Mouse (Mus musculus): Measurements from ENCODE around the gene Aoc2. TPM values are rescaled to one million over a fixed set of nuclear protein-coding genes. Genes with fewer than 3 reads are reported as not detected.
A peak's percentile ranks its signal among the peaks of the same experiment; 100 is the strongest.

Gene Aoc2
- 2.9 and 3.1 TPM in 2 replicates for polyA plus RNA-seq (2016; fragmentation: Nextera tagmentation; extraction: Ambion mirVana)

GRCm38 (mm10) chr11:101324763-101325162 lies at the start of gene Aoc2:
Gene Aoc2 (plus strand): TSS chr11:101325063.
- H3K27me3 ChIP-seq, result no peaks in the 10 kb centered on the region
- H3K9me3 ChIP-seq, result no peaks in the 10 kb centered on the region
- H3K36me3 ChIP-seq (replicated peaks), result peaks cover 67% of the 10 kb centered on the region
- no peak within 1 kb of the TSS for H3K4me2 ChIP-seq
- 95% methylated on average over 5 of the region's 5 CpGs for WGBS
- H3K4me1 ChIP-seq, result no peaks in the 10 kb centered on the region
- H3K9ac ChIP-seq, result no peak within 1 kb of the TSS
- no peak within 1 kb of the TSS for H3K27ac ChIP-seq
- no peak for ATAC-seq (ENCODE audit: low FRiP score)
- H3K4me3 ChIP-seq (replicated peaks), result no peak within 1 kb of the TSS

GRCm38 (mm10) chr11:101275309-101275708 lies 49.6 kb upstream of the Aoc2 start:
- Histone ChIP-seq H3K27me3 (peaks cover 15% of the 10 kb centered on the region), H3K27ac (0 out of 2 replicates have a peak overlapping the region, but pooled peaks have one; percentile 15), H3K9me3 (no peaks in the 10 kb centered on the region), H3K4me1 (peaks cover 29% of the 10 kb centered on the region), H3K9ac (no peak overlapping the region), H3K36me3 (replicated peaks) (no peaks in the 10 kb centered on the region), H3K4me2 (no peak overlapping the region), H3K4me3 (replicated peaks) (no peak overlapping the region)
- 72% methylated on average over 4 of the region's 4 CpGs for WGBS
- no peak for ATAC-seq (ENCODE audit: low FRiP score)

GRCm38 (mm10) chr11:101276319-101277070 lies 48.4 kb upstream of the Aoc2 start:
- Histone ChIP-seq H3K27me3 (peaks cover 26% of the 10 kb centered on the region), H3K4me1 (peaks cover 29% of the 10 kb centered on the region), H3K4me3 (replicated peaks) (no peak overlapping the region), H3K27ac (no peak overlapping the region), H3K4me2 (peak overlapping the region; percentile 17), H3K9me3 (no peaks in the 10 kb centered on the region), H3K9ac (no peak overlapping the region), H3K36me3 (replicated peaks) (no peaks in the 10 kb centered on the region)
- 24% methylated on average over 27 of the region's 27 CpGs for WGBS
- ATAC-seq (ENCODE audit: low FRiP score), result no peak

GRCm38 (mm10) chr11:101277381-101278222 lies 47.3 kb upstream of the Aoc2 start:
- H3K9me3 ChIP-seq, result no peaks in the 10 kb centered on the region
- 84% methylated on average over 12 of the region's 12 CpGs for WGBS
- peak overlapping the region; percentile 77 for H3K4me2 ChIP-seq
- H3K9ac ChIP-seq, result peak overlapping the region; percentile 76
- ATAC-seq (ENCODE audit: low FRiP score), result no peak
- peaks cover 29% of the 10 kb centered on the region for H3K27me3 ChIP-seq
- H3K4me3 ChIP-seq (replicated peaks), result peak overlapping the region; percentile 76
- no peaks in the 10 kb centered on the region for H3K36me3 ChIP-seq (replicated peaks)
- no peak overlapping the region for H3K27ac ChIP-seq
- H3K4me1 ChIP-seq, result peaks cover 29% of the 10 kb centered on the region

GRCm38 (mm10) chr11:101278223-101279192 lies 46.4 kb upstream of the Aoc2 start, which contains the start of the genes Cntd1 and Coa3:
Gene Cntd1 (plus strand): TSS chr11:101279012.
Gene Coa3 (minus strand): TSS chr11:101279114.
- peak; percentile 95 for ATAC-seq (ENCODE audit: low FRiP score)
- H3K36me3 ChIP-seq (replicated peaks), result no peaks in the 10 kb centered on the region
- peak within 1 kb of the TSS; percentile 56; the same call in 1 of the 2 replicates for H3K27ac ChIP-seq
- H3K27me3 ChIP-seq, result peaks cover 29% of the 10 kb centered on the region
- peak within 1 kb of the TSS; percentile 76 for H3K4me3 ChIP-seq (replicated peaks)
- no peaks in the 10 kb centered on the region for H3K9me3 ChIP-seq
- H3K9ac ChIP-seq, result peak within 1 kb of the TSS; percentile 76
- 11% methylated on average over 45 of the region's 45 CpGs for WGBS
- peaks cover 37% of the 10 kb centered on the region for H3K4me1 ChIP-seq
- peak within 1 kb of the TSS; percentile 77 for H3K4me2 ChIP-seq

GRCm38 (mm10) chr11:101279193-101279569 lies 45.7 kb upstream of the Aoc2 start:
- H3K9me3 ChIP-seq, result no peaks in the 10 kb centered on the region
- H3K36me3 ChIP-seq (replicated peaks), result no peaks in the 10 kb centered on the region
- H3K4me1 ChIP-seq, result peaks cover 38% of the 10 kb centered on the region
- no peak overlapping the region for H3K27ac ChIP-seq
- peak overlapping the region; percentile 76 for H3K4me3 ChIP-seq (replicated peaks)
- H3K4me2 ChIP-seq, result peak overlapping the region; percentile 77
- peaks cover 29% of the 10 kb centered on the region for H3K27me3 ChIP-seq
- H3K9ac ChIP-seq, result no peak overlapping the region
- WGBS, result 63% methylated on average over 14 of the region's 14 CpGs
- peak; percentile 18; the same call in 1 of the 2 replicates for ATAC-seq (ENCODE audit: low FRiP score)

GRCm38 (mm10) chr11:101280837-101281236 lies 44.0 kb upstream of the Aoc2 start:
- Histone ChIP-seq H3K27me3 (peaks cover 29% of the 10 kb centered on the region), H3K27ac (no peak overlapping the region), H3K9ac (no peak overlapping the region), H3K9me3 (no peaks in the 10 kb centered on the region), H3K4me3 (replicated peaks) (no peak overlapping the region), H3K36me3 (replicated peaks) (peaks cover 2% of the 10 kb centered on the region; the same call in 1 of the 2 replicates), H3K4me1 (peaks cover 38% of the 10 kb centered on the region), H3K4me2 (no peak overlapping the region)
- no peak for ATAC-seq (ENCODE audit: low FRiP score)
- 59% methylated on average over 7 of the region's 7 CpGs for WGBS

GRCm38 (mm10) chr11:101282896-101283295 lies 42.0 kb upstream of the Aoc2 start:
- Histone ChIP-seq H3K27me3 (peaks cover 22% of the 10 kb centered on the region), H3K36me3 (replicated peaks) (peaks cover 11% of the 10 kb centered on the region; the same call in 1 of the 2 replicates), H3K9ac (no peak overlapping the region), H3K4me1 (peaks cover 20% of the 10 kb centered on the region), H3K4me3 (replicated peaks) (no peak overlapping the region), H3K4me2 (no peak overlapping the region), H3K9me3 (no peaks in the 10 kb centered on the region), H3K27ac (no peak overlapping the region)
- WGBS, result 9% methylated on average over 5 of the region's 5 CpGs
- no peak for ATAC-seq (ENCODE audit: low FRiP score)

- no peak overlapping the region for H3K27ac ChIP-seq
- WGBS, result 72% methylated on average over 4 of the region's 4 CpGs
Observed at GRCm38 (mm10) chr11:101283805-101284204, 41.1 kb upstream of the Aoc2 start.

GRCm38 (mm10) chr11:101287306-101287705 lies 37.6 kb upstream of the Aoc2 start:
- Histone ChIP-seq H3K9me3 (no peaks in the 10 kb centered on the region), H3K4me3 (replicated peaks) (no peak overlapping the region), H3K4me2 (no peak overlapping the region), H3K36me3 (replicated peaks) (peaks cover 52% of the 10 kb centered on the region), H3K27ac (no peak overlapping the region), H3K4me1 (peaks cover 9% of the 10 kb centered on the region), H3K27me3 (no peaks in the 10 kb centered on the region), H3K9ac (no peak overlapping the region)
- ATAC-seq (ENCODE audit: low FRiP score), result no peak
- 96% methylated on average over 9 of the region's 9 CpGs for WGBS

More at GRCm38 (mm10) chr11:101283805-101284204, 41.1 kb upstream of the Aoc2 start:
- Histone ChIP-seq H3K9me3 (no peaks in the 10 kb centered on the region), H3K36me3 (replicated peaks) (peaks cover 18% of the 10 kb centered on the region), H3K4me1 (peaks cover 15% of the 10 kb centered on the region), H3K27me3 (peaks cover 22% of the 10 kb centered on the region), H3K4me2 (no peak overlapping the region), H3K4me3 (replicated peaks) (no peak overlapping the region), H3K9ac (no peak overlapping the region)
- no peak for ATAC-seq (ENCODE audit: low FRiP score)

- H3K27me3 ChIP-seq, result no peaks in the 10 kb centered on the region
- H3K9ac ChIP-seq, result no peak overlapping the region
- no peak overlapping the region for H3K4me3 ChIP-seq (replicated peaks)
- peaks cover 82% of the 10 kb centered on the region for H3K36me3 ChIP-seq (replicated peaks)
- ATAC-seq (ENCODE audit: low FRiP score), result no peak
- WGBS, result 97% methylated on average over 8 of the region's 8 CpGs
- no peaks in the 10 kb centered on the region for H3K4me1 ChIP-seq
- no peaks in the 10 kb centered on the region for H3K9me3 ChIP-seq
- no peak overlapping the region for H3K4me2 ChIP-seq
- H3K27ac ChIP-seq, result no peak overlapping the region
Observed at GRCm38 (mm10) chr11:101291231-101291630, 33.6 kb upstream of the Aoc2 start.

Data from forebrain, embryonic 12.5 days (tissue).